Mouse (Mus musculus) ovary, adult 10 weeks (tissue): ENCODE measurements around the gene Adgrg2. TPM values are rescaled to one million over a fixed set of nuclear protein-coding genes. Genes with fewer than 3 reads are reported as not detected.

Source experiments
- polyA plus RNA-seq: library from polyadenylated mRNA; stranded (reverse); fragments of 350-450 nt; fragmentation: Illumina TruSeq; extraction: RNeasy Lipid Tissue Mini Kit (QIAGEN cat#74804); gene quantifications from one replicate; pipeline ENCODE4 v1.2.3, GENCODE M21; 2014

Adgrg2 gene
- polyA plus RNA-seq = 16.2 TPM

GRCm38 (mm10) chrX:160390464-160390956 is at the start of gene Adgrg2:
Gene Adgrg2 (plus strand): TSS chrX:160390690.

GRCm38 (mm10) chrX:160502048-160503041 is 111.9 kb downstream of the Adgrg2 start, which contains the start of gene Phka2:
Gene Phka2 (plus strand): TSS chrX:160502166.

Other genes starting within 250 kb of the Adgrg2 start
- 13.7 TPM for gene Phka2, start 111.5 kb downstream of the Adgrg2 start, polyA plus RNA-seq